In genomic region chr4:130341691-130342090, GRCm38 (mm10) we compare ENCODE assay signal across 9 mouse cellular contexts. TPM values are rescaled to one million over a fixed set of nuclear protein-coding genes. Genes with fewer than 3 reads are reported as not detected.
DNase-seq lines count a peak whose midpoint lies in the region; ATAC-seq and TF ChIP-seq lines count a peak whose summit lies in the region.
"Had no signal": no experiment of that assay in that cellular context is flagged by ENCODE, and none has a peak within 500 bp of the region (broad histone marks: within the 10 kb centered on the region; RNA-seq: fewer than 3 reads in every experiment).

No protein-coding gene starts in this region.

- no peak overlapping the region for H3K4me3 ChIP-seq in hindbrain, embryonic 10.5 days
- no peak overlapping the region for H3K4me3 ChIP-seq in hindbrain, embryonic 12.5 days
- H3K4me3 ChIP-seq in kidney, postnatal 0 days (replicated peaks; ENCODE audit: low read depth, low read length), result no peak overlapping the region

- H3K4me1 ChIP-seq in hindbrain, embryonic 10.5 days (replicated peaks), result no peaks in the 10 kb centered on the region
- no peaks in the 10 kb centered on the region for H3K4me1 ChIP-seq in hindbrain, embryonic 12.5 days
- no peaks in the 10 kb centered on the region for H3K4me1 ChIP-seq in kidney, postnatal 0 days (replicated peaks; ENCODE audit: insufficient read depth, low read length)

- H3K9me3 ChIP-seq in hindbrain, embryonic 10.5 days, result no peaks in the 10 kb centered on the region
- no peaks in the 10 kb centered on the region for H3K9me3 ChIP-seq in hindbrain, embryonic 12.5 days (replicated peaks)
- H3K9me3 ChIP-seq in kidney, postnatal 0 days (replicated peaks; ENCODE audit: low read length), result no peaks in the 10 kb centered on the region

- peak; percentile 86 for TF ChIP-seq CTCF in kidney, postnatal 0 days (IDR thresholded peaks at IDR 0.05; ENCODE audit: low read depth)

- no peak overlapping the region for H3K4me2 ChIP-seq in hindbrain, embryonic 12.5 days (replicated peaks)
- H3K4me2 ChIP-seq in kidney, postnatal 0 days (ENCODE audit: low read length), result no peak overlapping the region

- H3K9ac ChIP-seq in hindbrain, embryonic 12.5 days, result no peak overlapping the region
- H3K9ac ChIP-seq in kidney, postnatal 0 days (ENCODE audit: low read depth, low read length), result no peak overlapping the region

- DNase-seq in hindbrain, embryonic 10.5 days (ENCODE audit: low spot score), result peak; percentile 49
- peak; percentile 16 for DNase-seq in brain, embryonic 18.5 days (ENCODE audit: low read depth, low spot score)
- DNase-seq in kidney, postnatal 0 days (ENCODE audit: low spot score), result peak; percentile 91
- peak; percentile 58 for DNase-seq in lung, postnatal 14 days
- DNase-seq in splenic B cell, adult 2 months (ENCODE audit: low read depth, low spot score), result peak; percentile 67

- peaks cover 56% of the 10 kb centered on the region for H3K36me3 ChIP-seq in hindbrain, embryonic 10.5 days
- H3K36me3 ChIP-seq in hindbrain, embryonic 12.5 days, result peaks cover 29% of the 10 kb centered on the region
- H3K36me3 ChIP-seq in kidney, postnatal 0 days (ENCODE audit: insufficient read depth, low read length), result peaks cover 7% of the 10 kb centered on the region; the same call in 1 of the 2 replicates
- H3K36me3 ChIP-seq in splenic B cell, adult 2 months (ENCODE audit: control insufficient read depth, insufficient read depth, low read length, poor library complexity, severe bottlenecking), result no peaks in the 10 kb centered on the region

- H3K27ac ChIP-seq in hindbrain, embryonic 10.5 days, result no peak overlapping the region
- no peak overlapping the region for H3K27ac ChIP-seq in hindbrain, embryonic 12.5 days
- H3K27ac ChIP-seq in kidney, postnatal 0 days, result no peak overlapping the region

- no peak for ATAC-seq in hindbrain, embryonic 12.5 days (ENCODE audit: low FRiP score)
- peak; percentile 57 for ATAC-seq in CD4-positive, CD25-positive, alpha-beta regulatory T cell, adult 4 months
- ATAC-seq in erythroid progenitor cell, adult 5-6 weeks (replicated peaks; ENCODE audit: low FRiP score, poor library complexity, severe bottlenecking), result peak; percentile 78
- no peak for ATAC-seq in kidney, postnatal 0 days (replicated peaks; ENCODE audit: low FRiP score, low read depth)

- no peaks in the 10 kb centered on the region for H3K27me3 ChIP-seq in hindbrain, embryonic 10.5 days (ENCODE audit: insufficient read depth, poor library complexity, severe bottlenecking)
- H3K27me3 ChIP-seq in hindbrain, embryonic 12.5 days, result no peaks in the 10 kb centered on the region
- H3K27me3 ChIP-seq in kidney, postnatal 0 days (ENCODE audit: insufficient read depth, low read length), result no peaks in the 10 kb centered on the region
- H3K27me3 ChIP-seq in splenic B cell, adult 2 months (ENCODE audit: control insufficient read depth, insufficient read depth, low read length, poor library complexity, severe bottlenecking), result no peaks in the 10 kb centered on the region

- WGBS in hindbrain, embryonic 10.5 days, result 41% methylated on average over 4 of the region's 4 CpGs
- 31% methylated on average over 4 of the region's 4 CpGs for WGBS in hindbrain, embryonic 12.5 days
- WGBS in kidney, postnatal 0 days, result 20% methylated on average over 4 of the region's 4 CpGs

RNA-seq across cellular contexts. Expression of gene Zcchc17, which starts 18.1 kb away (rescaled TPM):
- 70.6 and 70.8 TPM in 2 replicates for polyA plus RNA-seq in hindbrain, embryonic 10.5 days (2016; fragmentation: Nextera tagmentation; extraction: Ambion mirVana)
- polyA plus RNA-seq in hindbrain, embryonic 12.5 days (2016; fragmentation: Nextera tagmentation; extraction: Ambion mirVana), result 76.2 and 80.5 TPM in 2 replicates
- polyA plus RNA-seq in CD4-positive, CD25-positive, alpha-beta regulatory T cell, adult 4 months (2017; shearing (Covaris generic)), result 10 to 100 TPM; 63.4 to 82.4 TPM
- 15.5 and 19.1 TPM in 2 replicates for total RNA-seq in erythroid progenitor cell, adult 5-6 weeks (2015; ENCODE audit: low replicate concordance)
- 30.3 and 54.2 TPM in 2 replicates for total RNA-seq in erythroid progenitor cell, adult 5-6 weeks (2017; ENCODE audit: low replicate concordance)
- polyA plus RNA-seq in kidney, postnatal 0 days (2015; fragmentation: Nextera tagmentation; extraction: Ambion mirVana), result 68.0 and 71.4 TPM in 2 replicates

RNA-seq across cellular contexts. Expression of gene Snrnp40, which starts 18.2 kb away (rescaled TPM):
- polyA plus RNA-seq in hindbrain, embryonic 10.5 days (2016; fragmentation: Nextera tagmentation; extraction: Ambion mirVana), result 204 and 221 TPM in 2 replicates
- 147 and 151 TPM in 2 replicates for polyA plus RNA-seq in hindbrain, embryonic 12.5 days (2016; fragmentation: Nextera tagmentation; extraction: Ambion mirVana)
- polyA plus RNA-seq in CD4-positive, CD25-positive, alpha-beta regulatory T cell, adult 4 months (2017; shearing (Covaris generic)), result 10 to 100 TPM; 62.7 to 63.8 TPM
- total RNA-seq in erythroid progenitor cell, adult 5-6 weeks (2015; ENCODE audit: low replicate concordance), result 35.0 and 69.6 TPM in 2 replicates
- total RNA-seq in erythroid progenitor cell, adult 5-6 weeks (2017; ENCODE audit: low replicate concordance), result 25.1 and 58.9 TPM in 2 replicates
- polyA plus RNA-seq in kidney, postnatal 0 days (2015; fragmentation: Nextera tagmentation; extraction: Ambion mirVana), result 108 and 116 TPM in 2 replicates

RNA-seq across cellular contexts. Expression of gene Gm10570, which starts 33.2 kb away (rescaled TPM):
- polyA plus RNA-seq in hindbrain, embryonic 10.5 days (2016; fragmentation: Nextera tagmentation; extraction: Ambion mirVana), result not detected in 2 replicates
- polyA plus RNA-seq in hindbrain, embryonic 12.5 days (2016; fragmentation: Nextera tagmentation; extraction: Ambion mirVana), result 0.46 TPM in 1 of 2 replicates, not detected in the other
- not detected for polyA plus RNA-seq in CD4-positive, CD25-positive, alpha-beta regulatory T cell, adult 4 months (2017; shearing (Covaris generic))
- total RNA-seq in erythroid progenitor cell, adult 5-6 weeks (2015; ENCODE audit: low replicate concordance), result not detected in 2 replicates
- not detected in 2 replicates for total RNA-seq in erythroid progenitor cell, adult 5-6 weeks (2017; ENCODE audit: low replicate concordance)
- polyA plus RNA-seq in kidney, postnatal 0 days (2015; fragmentation: Nextera tagmentation; extraction: Ambion mirVana), result 0.69 and 1.2 TPM in 2 replicates
- polyA plus RNA-seq: testis, adult 2 months had no signal

RNA-seq across cellular contexts. Expression of gene Fabp3, which starts 33.3 kb away (rescaled TPM):
- 12.3 and 33.1 TPM in 2 replicates for polyA plus RNA-seq in hindbrain, embryonic 10.5 days (2016; fragmentation: Nextera tagmentation; extraction: Ambion mirVana)
- 44.2 and 46.0 TPM in 2 replicates for polyA plus RNA-seq in hindbrain, embryonic 12.5 days (2016; fragmentation: Nextera tagmentation; extraction: Ambion mirVana)
- not detected for polyA plus RNA-seq in CD4-positive, CD25-positive, alpha-beta regulatory T cell, adult 4 months (2017; shearing (Covaris generic))
- not detected in 2 replicates for total RNA-seq in erythroid progenitor cell, adult 5-6 weeks (2015; ENCODE audit: low replicate concordance)
- total RNA-seq in erythroid progenitor cell, adult 5-6 weeks (2017; ENCODE audit: low replicate concordance), result not detected in 2 replicates
- polyA plus RNA-seq in kidney, postnatal 0 days (2015; fragmentation: Nextera tagmentation; extraction: Ambion mirVana), result 542 and 545 TPM in 2 replicates

Comparison
In these comparisons a context has a peak if more than half of its experiments do, and no peak if none do; other contexts are left out.
1. DNase-seq: peak in every context shown above with its lines; median percentile 91 in kidney, postnatal 0 days; 67 in splenic B cell, adult 2 months; 58 in lung, postnatal 14 days; 49 in hindbrain, embryonic 10.5 days; 16 in brain, embryonic 18.5 days.
2. ATAC-seq: peak in CD4-positive, CD25-positive, alpha-beta regulatory T cell, adult 4 months (single experiment) and erythroid progenitor cell, adult 5-6 weeks (single experiment); none in hindbrain, embryonic 12.5 days (single experiment) and kidney, postnatal 0 days (single experiment).